Mouse (Mus musculus) kidney, adult 8-10 months (tissue): ENCODE measurements at regions not wholly inside any gene's neighbourhood (a gene's known extent, or its start where the extent isn't known, plus 50 kb on each side); places are given as distances from the start of the nearest gene placed in this dataset.
"Not testable (repeated sequence)": the region's sequence is repeated elsewhere in the genome, so short reads cannot be mapped to it uniquely, and the experiment has no call there.

Source experiments
- DNase-seq, 2 experiments: peaks; one replicate each; pipeline ENCODE4 v3.0.0; 2022

DNA sequence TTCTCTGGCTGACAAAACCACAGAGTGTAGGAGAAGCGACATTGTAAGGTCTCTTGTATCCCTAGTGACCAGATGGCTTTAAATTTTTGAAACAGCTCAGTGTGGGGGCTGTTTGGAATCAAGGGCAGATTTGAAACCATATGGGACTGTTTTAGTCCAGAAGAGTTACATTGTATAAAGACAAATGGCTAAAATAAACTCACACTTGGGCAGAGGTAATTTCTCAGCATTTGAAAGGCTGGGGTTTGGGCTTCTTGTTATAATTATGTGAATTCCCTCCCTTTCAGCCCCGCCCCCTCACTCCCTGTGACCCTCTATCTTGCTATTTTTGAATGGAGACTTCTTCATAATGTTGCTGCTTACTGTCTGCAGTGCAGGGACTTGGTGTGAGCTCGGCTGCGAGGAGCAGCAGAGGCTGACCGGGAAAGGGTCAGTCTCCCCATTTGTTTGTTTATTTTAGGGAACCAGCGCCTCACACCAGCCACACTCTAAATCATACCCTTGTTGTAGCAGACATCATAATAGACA is 344.0 kb upstream of the Nova1 start:
- DNase-seq: no peak

DNA sequence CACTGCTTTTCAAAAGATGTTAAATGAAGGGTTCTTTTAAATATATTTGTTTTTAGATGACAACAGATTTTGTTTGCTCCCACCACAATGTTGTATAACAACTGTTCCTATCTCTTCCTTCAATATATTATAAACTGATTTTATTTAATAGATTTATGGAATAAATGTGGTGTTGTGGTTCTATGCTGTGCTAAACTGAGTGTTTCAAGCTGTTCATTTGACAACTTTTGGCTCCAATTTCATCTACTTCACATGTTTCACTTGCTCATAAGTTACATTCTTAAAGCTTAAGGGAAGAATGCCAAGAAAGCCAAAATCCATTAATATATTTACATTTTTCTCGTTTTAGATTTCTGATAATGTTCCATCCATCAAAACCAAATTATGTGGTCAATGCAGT is 341.9 kb upstream of the Nova1 start:
- DNase-seq: no peak

DNA sequence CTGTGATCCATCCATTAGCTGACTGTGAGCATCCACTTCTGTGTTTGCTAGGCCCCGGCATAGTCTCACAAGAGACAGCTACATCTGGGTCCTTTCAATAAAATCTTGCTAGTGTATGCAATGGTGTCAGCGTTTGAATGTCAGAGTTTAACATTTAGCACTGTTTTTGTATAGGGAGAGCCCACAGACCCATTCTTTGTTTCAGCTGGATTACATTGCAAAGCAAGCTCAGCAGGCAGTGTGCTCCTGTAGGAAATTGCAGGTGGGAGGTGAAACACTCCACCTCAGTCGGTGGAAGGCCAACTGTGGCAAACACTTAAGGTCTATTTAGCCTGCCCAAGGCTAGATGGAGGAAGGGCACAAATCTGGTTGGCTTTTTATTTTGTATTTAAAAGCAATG is 337.2 kb upstream of the Nova1 start:
- DNase-seq: not testable (repeated sequence)

DNA sequence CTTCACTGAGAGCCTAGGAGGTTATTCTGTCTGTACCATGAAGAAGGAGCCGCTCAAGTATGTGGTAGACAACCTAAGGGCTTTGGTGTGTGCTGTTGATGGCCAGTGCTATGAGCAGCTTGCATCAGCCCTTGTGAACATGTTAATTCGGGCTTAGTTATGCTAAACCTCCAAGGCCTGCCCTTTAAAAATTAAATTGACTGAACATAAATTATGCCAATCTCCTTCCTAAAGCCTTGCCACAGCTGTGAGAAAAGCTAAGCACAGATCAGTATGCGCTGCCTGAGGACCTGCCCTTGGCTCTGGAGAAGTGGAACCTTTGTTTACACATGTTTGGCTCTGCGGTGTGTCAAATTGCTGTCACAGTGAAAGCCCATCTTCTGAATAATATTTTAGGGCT is 321.9 kb upstream of the Nova1 start:
- DNase-seq: no peak

DNA sequence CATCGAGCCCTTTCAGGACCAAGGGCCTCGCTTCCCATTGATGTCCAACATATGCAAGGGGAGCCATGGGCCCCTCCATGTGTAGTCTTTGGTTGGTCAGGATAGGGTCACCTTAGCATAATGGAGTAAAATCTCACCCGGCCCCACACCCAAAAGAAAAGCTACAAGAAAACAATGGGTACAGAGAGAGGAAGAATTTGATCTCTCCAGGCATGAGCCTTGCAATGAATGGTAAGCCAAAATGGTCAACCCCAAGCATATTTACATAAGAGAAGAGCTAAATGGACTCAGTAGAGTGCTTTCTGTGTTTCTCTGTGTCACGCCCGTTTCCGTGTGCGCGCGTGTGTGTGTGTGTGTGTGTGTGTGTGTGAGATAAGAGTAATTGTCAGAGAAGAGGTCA is 311.1 kb upstream of the Nova1 start:
- DNase-seq: no peak

DNA sequence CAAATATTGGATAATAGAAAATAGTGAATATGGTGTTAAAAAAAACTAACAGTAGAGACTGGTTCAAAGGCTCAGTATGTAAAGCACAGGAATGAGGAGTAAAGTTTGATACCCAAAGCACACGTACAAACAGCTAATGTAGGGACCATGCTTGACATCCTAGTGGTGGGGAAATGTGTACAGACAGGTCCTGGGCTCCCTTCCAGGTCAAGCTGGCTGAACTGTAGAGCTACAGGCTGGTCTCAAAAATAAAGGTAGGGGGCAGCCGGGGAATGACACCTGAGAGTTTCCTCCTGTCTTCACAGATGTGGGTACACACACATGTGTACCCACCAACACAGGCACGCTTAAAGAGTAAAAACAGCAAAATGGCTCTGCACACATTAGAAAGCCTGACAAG is 309.9 kb upstream of the Nova1 start:
- no peak for DNase-seq

DNA sequence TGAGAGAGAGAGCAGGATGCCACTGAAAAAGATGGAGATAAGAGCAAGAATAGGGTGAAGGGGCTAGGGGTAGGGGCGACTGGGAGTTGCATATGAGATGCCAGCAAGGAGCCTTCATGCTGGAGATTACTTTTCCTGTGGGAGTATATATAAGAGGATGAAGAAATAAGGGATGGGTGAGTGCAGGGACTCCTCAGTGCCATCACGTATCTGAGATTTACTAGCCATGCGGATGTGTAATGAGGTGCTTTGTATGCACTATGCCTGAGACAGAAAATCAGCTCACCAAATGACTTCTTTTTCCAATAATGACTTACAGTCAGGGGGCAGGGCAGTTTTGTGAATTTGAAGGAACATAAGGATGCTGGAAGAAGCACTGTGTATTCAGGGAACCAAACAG is 302.7 kb upstream of the Nova1 start:
- no peak for DNase-seq

DNA sequence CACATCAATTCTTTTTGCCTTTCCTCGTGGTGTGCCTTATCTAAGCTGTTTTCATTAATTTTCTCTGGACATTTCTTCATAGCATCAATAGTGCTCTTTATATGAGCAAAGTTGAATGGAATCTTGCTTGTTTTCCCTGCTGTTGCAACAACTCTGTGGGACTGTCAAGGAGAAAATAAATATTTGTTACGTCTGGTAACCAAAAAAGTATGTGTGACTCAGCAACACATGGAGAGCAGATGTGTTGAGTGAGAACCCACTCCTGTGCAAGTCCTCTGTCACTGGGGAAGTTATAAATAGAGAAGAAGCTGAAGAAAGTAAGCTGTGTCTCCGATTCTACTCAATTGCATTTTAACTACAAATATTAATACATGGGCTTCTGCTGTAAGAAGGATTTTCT is 298.8 kb upstream of the Nova1 start:
- DNase-seq: no peak

DNA sequence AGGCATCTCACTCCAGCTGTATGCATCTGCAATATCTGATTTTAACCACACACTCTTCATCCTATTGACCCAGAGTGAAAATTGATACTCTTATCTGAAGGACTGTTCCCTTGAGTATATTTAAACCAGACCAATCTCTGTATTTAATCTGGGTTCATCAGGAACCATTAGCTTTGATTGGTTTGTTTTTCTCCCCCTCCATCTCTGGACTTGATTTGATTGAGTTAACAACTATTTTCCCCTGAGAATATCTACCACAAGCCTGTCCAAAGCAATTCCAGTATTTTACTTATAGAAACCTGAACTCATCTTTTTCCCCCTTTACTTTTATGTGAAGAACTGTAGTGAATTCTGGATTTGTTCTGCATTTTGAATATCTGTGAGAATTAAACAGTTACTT is 270.5 kb upstream of the Nova1 start:
- no peak for DNase-seq

DNA sequence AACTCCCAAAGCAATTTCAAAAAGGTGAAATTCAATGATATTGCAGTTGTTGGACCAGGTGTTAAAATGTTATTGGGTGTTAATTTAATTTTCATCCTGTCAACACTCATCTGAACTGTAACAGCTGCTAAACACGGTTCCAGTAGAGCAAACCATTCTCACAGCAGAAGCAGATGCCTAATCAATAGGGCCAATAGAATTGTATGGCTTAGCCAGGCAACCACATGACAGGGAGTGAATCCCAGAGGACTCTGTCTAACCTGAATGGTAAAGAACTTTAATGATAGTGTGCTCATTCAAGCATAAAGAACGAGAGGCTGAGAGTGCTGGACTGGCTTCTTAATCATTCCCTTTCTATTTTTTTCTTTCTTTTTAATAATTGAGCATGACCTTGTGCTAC is 256.2 kb upstream of the Nova1 start:
- no peak for DNase-seq

DNA sequence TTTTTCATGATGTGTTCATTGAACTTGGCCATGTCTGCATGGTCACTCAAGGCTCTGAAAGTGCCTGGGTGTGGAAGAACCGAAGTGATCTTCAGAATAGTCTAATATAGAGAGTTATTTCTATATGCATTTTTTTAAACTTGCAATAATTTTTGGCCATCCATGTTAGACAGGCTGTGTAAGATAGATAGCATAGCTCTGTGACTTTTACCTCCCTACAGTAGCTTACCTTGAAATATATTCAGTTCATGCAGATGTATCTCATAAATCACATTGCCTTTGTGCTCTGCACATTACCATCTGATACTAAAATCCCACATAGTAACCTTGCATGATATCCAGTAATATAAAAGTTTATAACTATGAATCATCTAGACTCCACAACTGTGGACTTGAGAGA is 233.7 kb upstream of the Nova1 start:
- DNase-seq: no peak

DNA sequence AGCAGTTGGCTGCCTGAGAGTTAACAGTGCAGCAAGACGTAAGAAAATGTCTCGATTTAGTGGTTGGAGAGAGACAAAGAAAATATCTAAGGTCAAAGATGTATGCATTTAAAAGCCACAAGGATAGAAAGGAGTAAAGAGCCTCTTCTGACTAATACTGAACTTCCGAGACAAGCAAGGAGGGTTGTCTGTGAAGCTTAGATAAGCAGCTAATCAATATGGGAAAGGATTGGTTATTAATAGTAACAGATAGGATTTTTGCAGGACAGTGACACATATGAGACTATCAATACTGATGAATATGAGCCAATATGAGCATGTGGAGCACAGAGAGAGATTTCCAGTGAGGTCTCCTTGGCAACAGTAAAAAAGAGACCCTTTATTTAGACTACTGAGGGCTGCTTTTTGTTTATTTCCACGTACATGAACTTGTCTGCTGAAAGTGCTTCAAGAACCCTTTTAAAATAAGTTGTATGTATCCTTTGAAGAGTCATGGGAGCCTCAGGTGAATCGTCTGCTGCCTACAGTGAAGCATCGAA is 202.2 kb upstream of the Nova1 start:
- no peak for DNase-seq

DNA sequence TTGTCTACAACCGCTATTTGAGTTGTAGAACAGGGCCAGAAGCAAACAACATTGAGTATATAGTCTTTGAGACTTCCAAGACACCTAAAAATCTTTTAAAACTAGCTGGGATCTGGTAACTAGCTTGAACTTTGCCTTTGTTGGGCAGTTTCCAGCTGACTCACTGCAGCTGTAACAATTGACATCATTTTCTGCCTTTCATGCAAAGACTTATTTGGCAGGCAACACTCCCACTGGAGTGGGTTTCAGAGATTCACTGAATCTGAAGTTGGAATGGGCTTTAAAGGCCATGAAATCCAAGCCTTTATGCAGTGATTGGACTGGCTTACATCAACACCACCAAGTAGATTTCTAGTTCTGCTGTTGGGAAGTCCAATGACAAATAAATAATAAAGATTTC is 173.6 kb upstream of the Nova1 start:
- DNase-seq: peak in 1 of 2 experiments; percentile 1

DNA sequence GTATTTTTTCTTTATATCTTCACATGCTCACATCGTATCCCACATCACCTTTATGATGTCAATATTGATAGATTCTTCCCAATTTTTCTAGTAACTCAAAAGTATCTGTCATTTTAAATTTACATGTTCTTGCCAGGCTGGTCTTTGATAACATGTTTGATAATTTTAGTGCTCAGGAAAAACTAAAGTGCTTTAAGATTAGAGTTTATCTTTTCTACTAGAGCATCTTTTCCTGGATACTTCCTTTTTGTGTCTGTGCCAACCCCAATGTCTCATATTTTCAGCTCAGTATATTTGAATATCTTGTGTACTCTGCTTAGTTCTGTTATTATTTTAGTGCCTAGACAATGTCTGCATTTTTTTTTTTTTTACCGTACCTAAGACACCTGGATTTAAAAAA is 170.2 kb upstream of the Nova1 start:
- DNase-seq: no peak

DNA sequence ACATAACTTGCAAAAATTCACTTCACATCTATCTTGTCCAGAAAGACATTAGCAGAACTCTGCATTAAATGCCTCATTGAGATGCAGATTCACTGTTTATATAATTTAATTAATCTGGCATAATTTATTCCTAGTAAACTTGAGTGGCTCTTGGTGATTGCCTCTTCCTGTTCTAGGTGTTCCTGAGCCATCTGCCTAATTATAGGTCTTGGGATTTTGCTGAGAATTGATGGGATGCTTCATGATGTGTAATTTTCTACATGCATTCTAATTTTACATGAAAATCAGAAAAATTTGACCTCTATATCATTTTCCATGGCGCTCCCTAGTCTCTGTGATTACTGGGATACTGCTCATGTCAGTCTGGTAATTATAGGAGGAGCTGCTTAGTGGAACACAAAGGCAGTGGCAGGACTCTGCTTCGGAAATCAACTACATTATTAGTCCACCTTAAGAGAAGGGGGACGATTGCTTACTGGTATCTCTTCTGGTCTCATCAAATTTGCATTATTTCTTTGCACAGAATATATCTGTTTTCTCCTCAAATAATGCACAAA is 131.6 kb upstream of the Nova1 start:
- no peak for DNase-seq

DNA sequence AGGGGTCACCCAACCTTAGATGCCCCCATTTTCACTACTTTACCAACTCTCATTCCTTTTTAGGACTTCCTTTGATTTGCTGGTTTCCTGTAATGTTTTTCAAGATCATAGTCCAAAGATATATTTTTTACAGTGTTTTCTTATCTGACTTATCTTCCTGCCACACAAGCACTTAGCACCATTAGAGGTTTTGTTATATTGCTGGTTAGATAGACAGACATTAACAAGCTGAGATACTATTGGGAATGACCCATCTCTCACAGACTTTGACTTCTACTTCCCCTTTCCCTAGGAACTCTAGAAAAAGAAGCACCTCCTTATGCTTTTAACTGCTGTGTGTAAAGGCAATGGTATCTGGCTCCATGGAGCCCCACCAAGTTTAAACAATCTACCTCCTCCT is 127.0 kb upstream of the Nova1 start:
- DNase-seq: no peak

DNA sequence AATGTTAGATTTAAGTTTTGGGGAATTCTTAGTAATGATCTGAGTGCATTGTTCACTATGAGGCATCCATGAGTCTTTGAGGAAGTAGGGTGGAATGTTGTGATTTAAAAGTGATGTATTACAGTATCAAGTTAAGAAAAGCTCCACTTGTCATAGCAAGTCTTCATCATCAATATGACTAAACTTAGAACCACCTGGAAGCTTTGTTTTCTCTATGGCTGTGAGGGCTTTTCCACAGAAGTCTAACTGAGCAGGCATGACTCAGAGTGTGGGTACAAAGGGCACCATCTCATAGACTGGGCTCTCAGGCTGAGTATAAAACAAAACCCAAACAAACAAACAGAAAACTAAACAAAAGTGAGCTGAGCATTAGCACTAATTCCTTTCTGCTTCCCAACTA is 112.4 kb upstream of the Nova1 start:
- DNase-seq: no peak

DNA sequence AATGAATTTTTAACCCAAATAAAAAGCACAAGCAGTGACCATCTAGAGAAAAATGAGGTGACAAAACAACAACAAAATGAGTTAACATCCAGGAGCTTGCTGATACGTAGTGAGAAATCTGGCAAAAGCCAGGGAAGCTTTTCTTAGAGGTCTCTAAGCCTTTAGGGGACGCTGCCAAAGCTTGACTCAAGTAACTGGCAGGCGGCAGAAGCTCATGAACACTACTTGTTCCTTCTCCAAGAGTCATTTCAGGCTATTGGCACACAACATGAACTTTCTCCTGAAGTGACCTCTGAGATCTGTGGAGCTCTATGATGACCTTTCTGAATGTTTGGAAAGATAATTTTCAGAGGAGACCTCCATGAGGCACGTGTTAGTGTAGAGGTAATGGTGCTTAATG is 98.6 kb upstream of the Nova1 start:
- no peak for DNase-seq

DNA sequence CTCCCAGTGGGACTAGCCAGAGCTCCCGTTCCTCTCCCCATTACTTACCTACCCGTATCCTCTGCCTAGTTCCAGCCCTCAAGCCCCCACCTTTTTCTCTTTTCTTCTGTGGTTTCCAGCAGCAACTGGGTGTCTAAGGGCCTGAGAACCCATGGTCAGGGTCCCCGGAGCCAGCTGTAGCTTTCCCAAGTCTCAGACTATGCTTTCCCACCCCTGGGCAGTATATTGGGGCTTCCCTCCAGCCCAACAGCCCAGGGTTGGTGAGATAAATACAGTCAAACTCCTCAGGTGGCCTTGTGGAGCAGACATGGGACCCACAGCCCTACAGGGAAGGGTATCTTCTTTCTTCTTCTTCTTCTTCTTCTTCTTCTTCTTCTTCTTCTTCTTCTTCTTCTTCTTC is 59.4 kb upstream of the Nova1 start:
- DNase-seq: no peak

DNA sequence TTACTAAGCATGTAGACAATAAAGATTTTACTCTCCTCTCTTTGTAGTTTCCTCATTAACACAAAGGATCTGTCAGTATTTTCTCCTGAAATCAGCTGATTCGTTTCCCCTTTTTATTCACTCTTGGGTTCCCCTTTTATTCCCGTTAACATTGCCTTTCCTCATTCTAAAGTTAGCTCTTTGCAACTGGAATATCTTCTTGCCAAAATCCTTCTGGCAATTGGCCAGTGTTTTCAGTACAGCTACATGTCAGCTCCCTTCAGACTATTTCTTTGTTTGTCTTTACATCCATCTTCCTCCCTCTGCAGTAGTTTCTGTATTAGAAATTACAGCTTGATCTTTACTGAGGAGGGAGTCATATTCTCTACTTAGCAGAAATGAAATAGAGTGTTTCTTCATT is 51.4 kb upstream of the Nova1 start:
- DNase-seq: no peak
